Mouse (Mus musculus) gastrocnemius, postnatal 36 days (tissue): ENCODE measurements around the gene Otp. TPM values are rescaled to one million over a fixed set of nuclear protein-coding genes. Genes with fewer than 3 reads are reported as not detected.

ENCODE experiments used
- DNase-seq, 2 experiments: peaks; one replicate each; pipeline ENCODE4 v3.0.0; 2022
- intact Hi-C: fragments of 180-260 bp; cut with DNase I; formaldehyde crosslinking; loops from one replicate; pipeline ENCODE4 v1.15.1; 2025
- long read RNA-seq, 2 experiments: library from polyadenylated mRNA; stranded (forward); transcript quantifications; one replicate each; pipeline ENCODE4 v2.0.0; 2021
- total RNA-seq, 2 experiments: library from RNA; stranded (reverse); gene quantifications; 2 replicates each; pipeline ENCODE4 v1.2.3; 2021

Otp gene
- total RNA-seq, result not detected
- long read RNA-seq, experiment 1, result 0 reads
- long read RNA-seq, experiment 2, result 0 reads

DNA sequence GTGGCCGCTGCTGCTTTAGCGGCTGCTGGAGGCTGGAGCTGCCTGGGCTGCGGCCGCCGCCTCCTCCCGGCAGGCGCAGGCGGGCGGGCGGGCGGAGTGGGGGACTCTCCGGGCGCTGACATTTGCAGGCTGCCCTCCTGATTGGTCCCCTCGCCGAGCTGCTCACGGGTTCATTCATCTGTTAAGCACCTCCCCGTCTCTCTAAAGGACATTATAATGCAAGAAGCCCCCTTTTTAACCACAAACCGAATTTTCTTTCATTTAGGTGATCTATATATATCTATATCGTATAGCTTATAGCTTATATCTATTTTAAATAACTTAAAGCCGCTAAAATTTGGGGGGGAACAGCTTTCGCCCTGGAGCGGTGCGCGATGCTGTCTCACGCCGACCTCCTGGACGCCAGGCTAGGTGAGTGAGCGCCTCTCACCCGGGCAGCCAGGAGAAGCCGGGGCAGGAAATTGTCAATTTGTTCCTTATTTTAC lies at the start of gene Otp:
TSS of gene Otp (plus strand) at position 207 of the 485 bp plus-strand sequence.
- intact Hi-C loops, result no loop called here
- no peak for DNase-seq

DNA sequence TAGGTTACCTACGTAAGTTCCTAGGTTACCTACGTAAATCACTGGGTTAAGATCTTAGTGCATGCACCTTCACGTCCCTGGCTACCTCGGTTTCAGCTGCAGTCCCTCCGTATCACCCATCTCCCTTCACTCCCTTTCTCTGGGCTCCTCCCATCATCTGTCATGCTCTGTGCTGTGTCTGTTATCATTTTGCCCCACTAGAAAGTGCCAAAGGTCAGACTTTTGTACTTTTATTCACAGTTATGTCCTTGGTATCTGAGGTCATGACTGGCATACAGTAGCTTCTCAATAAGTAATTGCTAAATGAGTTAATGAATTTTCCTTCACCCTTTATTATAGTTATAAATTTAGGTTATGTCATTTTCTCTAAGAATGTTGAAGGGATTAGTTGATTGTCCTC lies 49.0 kb upstream of the Otp start:
- DNase-seq, result no peak
- intact Hi-C loops, result no loop called here

DNA sequence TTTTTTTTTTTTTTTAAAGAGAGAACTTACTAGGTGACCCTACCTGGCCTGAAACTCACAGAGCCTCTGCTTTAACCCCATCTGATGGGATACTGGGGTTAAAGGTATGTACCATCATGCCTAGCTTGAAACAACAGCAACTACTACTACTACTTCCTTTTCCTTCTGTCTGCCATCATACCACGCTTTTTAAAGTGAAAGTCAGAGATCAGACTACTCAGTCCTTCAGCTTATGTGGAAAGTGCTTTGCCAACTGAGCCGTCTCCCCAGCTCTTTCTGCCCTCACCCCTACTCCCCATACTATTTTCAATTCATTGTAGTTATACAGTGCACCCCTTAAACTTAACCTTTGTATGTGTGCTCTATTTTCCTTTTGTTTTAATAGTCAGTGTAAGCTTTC lies 48.4 kb upstream of the Otp start:
- intact Hi-C loops, result no loop called here
- no peak for DNase-seq

DNA sequence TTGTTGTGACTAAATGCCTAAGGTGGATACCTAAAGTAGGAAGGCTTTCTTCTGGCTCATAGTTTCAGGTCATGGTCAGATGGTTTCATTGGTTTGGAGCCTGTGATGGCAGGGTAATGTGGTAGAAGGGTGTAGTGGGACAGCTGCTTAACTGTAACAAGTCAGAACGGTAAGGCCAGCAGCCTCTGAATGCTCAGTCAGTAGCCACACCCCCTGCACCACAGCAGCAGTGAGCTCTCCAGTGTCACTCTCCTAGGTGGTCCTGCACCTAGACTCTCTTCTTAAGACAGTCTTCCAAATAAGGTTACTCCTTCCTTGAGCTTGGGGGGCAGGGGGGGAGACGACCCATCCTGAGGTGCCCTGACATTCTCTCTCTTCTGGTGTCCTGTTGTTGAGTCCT lies 47.6 kb upstream of the Otp start:
- intact Hi-C loops, result no loop called here
- no peak for DNase-seq

DNA sequence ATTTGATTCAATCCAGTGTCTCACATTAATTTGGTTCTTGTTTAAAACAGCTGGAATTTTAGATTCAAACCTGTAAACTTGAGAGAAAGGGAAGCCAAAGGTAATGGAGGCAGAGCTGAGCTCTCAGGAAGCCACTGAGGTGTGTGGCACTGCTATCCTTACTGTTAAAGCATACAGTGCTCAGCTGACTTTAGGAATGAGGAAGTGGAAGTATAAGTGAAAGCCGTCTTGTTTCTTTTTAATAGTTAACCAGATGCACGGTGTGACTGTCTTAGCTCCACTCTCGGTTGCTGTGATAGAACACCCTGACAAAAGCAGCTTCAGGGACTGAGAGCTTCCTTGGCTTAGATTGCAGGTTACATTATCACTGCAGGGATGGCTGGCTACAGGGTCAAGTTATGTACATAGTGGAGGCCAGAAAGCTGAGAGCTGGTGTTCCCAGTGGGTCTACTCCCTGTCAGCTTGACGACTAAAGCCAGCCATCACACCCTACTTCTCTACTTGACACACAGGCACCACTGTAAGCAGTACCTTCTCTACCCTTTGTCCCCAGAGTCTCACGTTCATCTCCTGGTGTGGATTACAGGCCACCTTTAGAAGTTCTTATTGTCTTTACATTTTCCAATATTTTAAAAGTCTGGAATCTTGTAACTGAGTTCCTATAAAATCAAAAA lies 37.2 kb upstream of the Otp start:
- no peak for DNase-seq
- intact Hi-C loops, result no loop called here

- DNase-seq, result no peak
- intact Hi-C loops, result no loop called here
These were observed 36.6 kb upstream of the Otp start for GRCm38 (mm10) chr13:94838756-94839337.

GRCm38 (mm10) chr13:94843236-94843635 lies 32.2 kb upstream of the Otp start:
- DNase-seq, result no peak
- intact Hi-C loops, result no loop called here

- intact Hi-C loops, result no loop called here
- DNase-seq, result no peak
These were observed 27.5 kb upstream of the Otp start for GRCm38 (mm10) chr13:94847870-94848269.

GRCm38 (mm10) chr13:94849351-94849750 lies 26.1 kb upstream of the Otp start:
- no peak for DNase-seq
- intact Hi-C loops, result no loop called here

- intact Hi-C loops, result no loop called here
- DNase-seq, result no peak
These were observed 17.3 kb upstream of the Otp start for GRCm38 (mm10) chr13:94858016-94858575.

GRCm38 (mm10) chr13:94859256-94859655 lies 16.1 kb upstream of the Otp start:
- no peak for DNase-seq
- intact Hi-C loops, result no loop called here

DNA sequence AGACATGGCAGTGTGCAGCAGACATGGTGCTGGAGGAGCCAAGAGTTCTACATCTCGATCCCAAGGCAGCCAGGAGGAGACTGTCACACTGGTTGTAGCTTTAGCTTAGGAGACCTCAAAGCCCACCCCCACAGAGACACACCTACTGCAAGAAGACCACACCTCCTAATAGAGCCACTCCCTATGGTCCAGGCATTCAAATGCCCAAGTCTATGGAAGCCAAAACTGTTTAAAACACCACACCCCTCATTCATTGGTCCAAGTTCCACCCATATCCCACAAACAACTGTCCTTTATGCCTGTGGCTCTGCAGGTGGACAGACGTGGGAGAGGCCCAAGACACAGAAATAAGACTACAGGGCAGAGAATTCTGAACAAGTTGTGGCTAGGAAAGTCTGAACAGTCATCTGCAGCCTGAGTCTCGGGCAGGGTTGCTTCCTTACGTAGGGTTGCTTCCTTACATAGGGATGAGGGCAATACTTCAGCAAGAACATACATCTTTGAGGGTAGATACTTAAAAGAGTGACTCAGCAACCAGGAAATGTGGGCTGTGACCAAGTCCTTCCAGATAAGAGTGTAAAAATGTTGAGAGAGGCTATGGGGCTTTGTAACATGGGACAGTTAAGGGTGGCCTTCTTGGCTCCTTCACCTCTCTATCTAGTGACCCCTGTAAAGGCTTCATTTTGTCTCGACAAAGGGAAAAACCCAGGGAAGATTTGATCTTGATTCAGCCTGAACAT lies 12.7 kb upstream of the Otp start:
- no peak for DNase-seq
- intact Hi-C loops, result loop anchor here (10.0 kb wide), 1 partner anchor 408 kb away; no protein-coding TSS in a partner anchor

GRCm38 (mm10) chr13:94866906-94867305 lies 8.5 kb upstream of the Otp start:
- intact Hi-C loops, result loop anchor here (5.0 to 10.0 kb wide), 2 partner anchors 160 to 412 kb away; no protein-coding TSS in a partner anchor
- no peak for DNase-seq

- DNase-seq, result no peak
- intact Hi-C loops, result loop anchor here (1.0 to 10.0 kb wide), 3 partner anchors 160 to 413 kb away; no protein-coding TSS in a partner anchor
These were observed 7.6 kb upstream of the Otp start for GRCm38 (mm10) chr13:94867772-94868171.

DNA sequence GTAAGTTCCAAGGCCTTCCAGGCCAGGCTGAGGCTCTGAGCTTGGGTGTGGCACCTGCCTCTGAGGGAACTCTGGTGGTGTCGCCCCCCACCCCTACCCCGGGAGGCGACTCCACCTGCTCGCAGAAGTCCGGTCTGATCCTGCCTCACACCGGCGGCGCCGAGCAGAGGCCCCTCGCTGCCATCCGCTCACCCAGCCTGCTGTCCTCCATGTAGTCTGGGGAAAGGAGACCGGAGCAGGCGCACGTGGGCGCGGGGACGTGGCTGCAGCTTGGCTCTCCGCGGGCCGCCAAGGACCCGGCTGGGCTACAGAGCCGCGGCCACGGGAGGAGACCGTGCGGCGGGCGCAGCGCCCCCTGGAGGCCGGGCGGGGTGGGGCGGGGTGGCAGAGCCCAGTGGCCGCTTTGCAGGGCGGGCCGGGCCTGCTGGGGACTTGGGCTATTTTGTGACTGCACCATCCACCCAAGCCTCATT lies 6.9 kb upstream of the Otp start:
- peak in 1 of 2 experiments; percentile 22 for DNase-seq
- intact Hi-C loops, result loop anchor here (1.0 to 10.0 kb wide), 3 partner anchors 161 to 414 kb away; no protein-coding TSS in a partner anchor

DNA sequence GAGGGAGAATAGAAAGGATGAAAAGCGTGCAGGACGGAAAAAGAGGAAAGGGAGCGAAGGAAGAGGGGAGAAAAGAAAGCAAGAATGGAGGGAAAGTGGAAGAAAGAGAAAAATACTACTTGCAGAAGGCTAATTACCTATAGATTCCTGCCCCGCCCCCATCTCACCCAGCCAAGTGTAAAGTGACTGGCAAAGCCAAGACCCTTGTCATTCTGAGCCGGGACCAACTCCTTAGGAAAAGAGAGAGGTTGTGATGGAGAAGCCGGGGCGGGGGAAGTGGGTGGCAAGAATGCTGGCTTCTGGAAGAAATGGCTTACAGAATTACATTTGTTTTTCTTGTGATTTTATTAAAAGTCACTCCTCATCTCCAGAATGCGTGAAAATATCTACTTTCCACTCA lies 5.9 kb upstream of the Otp start:
- intact Hi-C loops, result loop anchor here (5.0 to 10.0 kb wide), 2 partner anchors 162 to 415 kb away; no protein-coding TSS in a partner anchor
- DNase-seq, result no peak

DNA sequence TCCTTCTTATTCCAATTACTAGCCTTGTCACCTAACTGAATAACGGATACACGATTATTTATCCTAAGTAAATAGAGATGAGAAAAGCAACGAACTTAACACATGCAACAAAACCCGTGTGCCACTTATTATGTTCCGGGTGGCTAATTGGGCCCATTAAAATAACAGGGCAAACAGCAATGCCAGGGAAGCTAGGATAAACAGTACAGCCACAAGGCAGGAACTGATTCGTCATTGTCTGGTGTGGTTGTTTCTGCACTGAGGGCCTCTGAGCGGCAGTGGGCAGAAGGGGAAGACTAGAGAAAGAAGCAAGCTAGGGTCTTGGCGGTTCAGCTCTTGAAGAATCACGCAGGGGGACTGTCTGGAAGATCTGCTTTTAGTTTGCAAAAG lies 5.3 kb upstream of the Otp start:
- no peak for DNase-seq
- intact Hi-C loops, result no loop called here

- DNase-seq, result no peak
- intact Hi-C loops, result no loop called here
These were observed 4.8 kb upstream of the Otp start for GRCm38 (mm10) chr13:94870461-94871186.

DNA sequence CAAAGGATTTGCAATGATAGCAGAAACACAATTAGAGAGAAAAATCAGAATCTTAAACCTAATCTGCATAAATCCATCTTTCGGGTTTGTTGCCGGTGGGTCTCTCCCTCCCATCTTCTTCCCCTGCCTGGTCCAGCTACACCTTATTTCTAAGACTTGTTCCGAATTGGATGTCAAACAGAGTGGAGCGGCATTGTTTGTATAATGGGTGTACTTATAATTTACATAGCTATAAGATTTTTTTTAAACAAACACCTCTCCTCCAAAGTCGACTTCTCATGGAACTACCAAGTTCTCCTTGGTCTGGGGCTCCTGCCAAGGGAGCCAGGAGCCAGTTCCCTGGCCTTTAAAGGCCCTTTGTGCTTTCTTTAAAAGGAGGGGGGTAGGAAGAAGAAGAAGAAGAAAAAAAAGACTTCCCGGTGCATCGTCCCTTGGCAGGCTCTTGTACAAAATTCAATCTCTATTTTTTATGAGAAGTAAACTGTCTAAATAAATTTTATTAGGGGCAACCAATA lies 3.5 kb upstream of the Otp start:
- DNase-seq, result no peak
- intact Hi-C loops, result no loop called here

- DNase-seq, result no peak
- intact Hi-C loops, result no loop called here
These were observed 3.0 kb upstream of the Otp start for GRCm38 (mm10) chr13:94872439-94872838.
